Mouse (Mus musculus) heart, embryonic 16.5 days (tissue): Measurements from ENCODE around the gene Kcnh1. TPM values are rescaled to one million over a fixed set of nuclear protein-coding genes. Genes with fewer than 3 reads are reported as not detected.

Source experiments
- ATAC-seq: fragments of 200-750 bp; cut with Nextera tagmentation; replicated peaks from 2 replicates; pipeline ENCODE4 v1.8.0; 2017; ENCODE audit warnings: moderate number of reproducible peaks; ENCODE audit not compliant: insufficient read depth, low FRiP score; ENCODE audit errors: extremely low read depth
- H3K27ac ChIP-seq: fragments of 300-500 bp; sonication (generic); 2 replicates; pipeline ENCODE4 v1.5.1; 2014; ENCODE audit warnings: mild to moderate bottlenecking, low read length, control low read depth, moderate library complexity
- H3K27me3 ChIP-seq: fragments of 300-500 bp; sonication (generic); 2 replicates; pipeline ENCODE4 v1.6.1; 2014; ENCODE audit warnings: low read length, mixed read lengths; ENCODE audit not compliant: control insufficient read depth, insufficient read depth
- H3K36me3 ChIP-seq: fragments of 300-500 bp; sonication (generic); 2 replicates; pipeline ENCODE4 v1.6.1; 2014; ENCODE audit not compliant: control insufficient read depth, insufficient read depth
- H3K4me1 ChIP-seq: fragments of 300-500 bp; sonication (generic); 2 replicates; pipeline ENCODE4 v1.6.1; 2014; ENCODE audit warnings: low read length, mixed read lengths; ENCODE audit not compliant: control insufficient read depth, insufficient read depth
- H3K4me2 ChIP-seq: fragments of 300-500 bp; sonication (generic); 2 replicates; pipeline ENCODE4 v1.6.1; 2014; ENCODE audit warnings: low read depth, mild to moderate bottlenecking, control low read depth, low read length
- H3K4me3 ChIP-seq: fragments of 300-500 bp; sonication (generic); 2 replicates; pipeline ENCODE4 v1.5.1; 2014; ENCODE audit warnings: mild to moderate bottlenecking, control low read depth, low read length
- H3K9ac ChIP-seq: fragments of 300-500 bp; sonication (generic); 2 replicates; pipeline ENCODE4 v1.6.1; 2014; ENCODE audit warnings: low read length, control low read depth
- H3K9me3 ChIP-seq: fragments of 300-500 bp; sonication (generic); replicated peaks from 2 replicates; pipeline ENCODE4 v1.6.1; 2016; ENCODE audit warnings: low read length; ENCODE audit not compliant: control insufficient read depth
- WGBS: fragments of 180-500 bp; shearing (Covaris S2); extraction: QIAGEN DNeasy Blood & Tissue Kit; methylation state at CpG from one replicate; pipeline ENCODE4 v1.1.7; 2014; 5-methylcytosine and 5-hydroxymethylcytosine counted together
- polyA plus RNA-seq: library from polyadenylated mRNA; unstranded; fragments of >200 nt; fragmentation: Nextera tagmentation; extraction: Ambion mirVana; gene quantifications from 2 replicates; pipeline ENCODE4 v1.2.1, GENCODE M21; 2015

Kcnh1 gene
- polyA plus RNA-seq, 1 experiment from 2014 or later, result 0.32 TPM

- Histone ChIP-seq H3K9ac (no peak overlapping the region), H3K36me3 (no peaks in the 10 kb centered on the region), H3K27ac (no peak overlapping the region), H3K9me3 (no peaks in the 10 kb centered on the region), H3K4me3 (no peak overlapping the region), H3K4me2 (no peak overlapping the region), H3K4me1 (no peaks in the 10 kb centered on the region), H3K27me3 (no peaks in the 10 kb centered on the region)
- 81% methylated on average over 14 of the region's 14 CpGs for WGBS
- no peak for ATAC-seq
Measured at GRCm38 (mm10) chr1:192399667-192400490, 209.3 kb downstream of the Kcnh1 start.

GRCm38 (mm10) chr1:192400991-192401390 is 210.4 kb downstream of the Kcnh1 start:
- H3K36me3 ChIP-seq, result no peaks in the 10 kb centered on the region
- no peak overlapping the region for H3K4me3 ChIP-seq
- H3K4me2 ChIP-seq, result no peak overlapping the region
- 30% methylated on average over 4 of the region's 4 CpGs for WGBS
- no peaks in the 10 kb centered on the region for H3K4me1 ChIP-seq
- H3K9ac ChIP-seq, result no peak overlapping the region
- no peak for ATAC-seq
- no peaks in the 10 kb centered on the region for H3K9me3 ChIP-seq
- H3K27me3 ChIP-seq, result no peaks in the 10 kb centered on the region
- H3K27ac ChIP-seq, result no peak overlapping the region

DNA sequence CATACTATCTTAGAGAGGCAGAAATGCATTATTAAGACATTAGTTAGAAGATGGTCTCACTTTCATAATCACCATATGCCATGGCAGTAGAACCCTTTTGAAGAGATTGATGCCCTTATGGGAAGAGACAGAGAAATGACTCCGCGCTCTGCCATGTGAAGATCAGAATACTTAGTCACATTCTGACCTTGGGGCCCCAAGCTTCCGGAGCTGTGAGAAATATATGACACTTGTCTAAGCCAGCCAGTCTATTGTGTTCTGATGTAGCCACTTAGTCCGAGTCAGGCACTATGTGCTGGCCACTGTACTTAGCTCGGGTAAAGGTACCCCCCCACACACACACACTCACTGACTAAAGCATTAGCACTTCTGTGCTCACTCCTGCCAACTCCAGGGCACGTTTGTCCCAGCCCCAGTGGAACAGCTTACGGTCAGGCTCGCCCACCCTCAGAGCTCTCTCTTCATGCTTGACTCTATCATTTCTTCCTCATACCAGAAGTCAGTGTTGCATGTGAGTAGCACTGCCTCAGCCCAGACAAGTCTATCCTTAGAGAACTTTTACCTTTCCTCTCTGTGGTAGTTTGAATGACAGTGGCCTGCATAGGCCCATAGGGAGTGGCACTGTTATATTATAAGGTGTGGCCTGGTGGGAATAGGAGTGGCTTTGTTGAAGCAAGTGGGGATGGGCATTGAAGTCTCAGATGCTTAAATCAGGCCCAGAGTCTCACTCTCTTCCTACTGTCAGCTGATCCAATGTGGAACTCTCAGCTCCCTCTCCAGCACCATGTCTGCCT is 212.5 kb downstream of the Kcnh1 start:
- 77% methylated on average over 8 of the region's 8 CpGs for WGBS

GRCm38 (mm10) chr1:192405136-192405535 is 214.6 kb downstream of the Kcnh1 start:
- H3K4me1 ChIP-seq, result no peaks in the 10 kb centered on the region
- H3K9ac ChIP-seq, result no peak overlapping the region
- H3K27me3 ChIP-seq, result no peaks in the 10 kb centered on the region
- no peak overlapping the region for H3K4me3 ChIP-seq
- 78% methylated on average over 4 of the region's 4 CpGs for WGBS
- no peaks in the 10 kb centered on the region for H3K9me3 ChIP-seq
- H3K4me2 ChIP-seq, result no peak overlapping the region
- no peaks in the 10 kb centered on the region for H3K36me3 ChIP-seq
- ATAC-seq, result no peak
- no peak overlapping the region for H3K27ac ChIP-seq

More for the DNA sequence above, 212.5 kb downstream of the Kcnh1 start:
- H3K36me3 ChIP-seq, result no peaks in the 10 kb centered on the region
- no peak overlapping the region for H3K4me3 ChIP-seq
- ATAC-seq, result 0 out of 2 replicates have a peak, but pooled peaks have one; percentile 10
- no peaks in the 10 kb centered on the region for H3K4me1 ChIP-seq
- H3K27ac ChIP-seq, result no peak overlapping the region
- no peaks in the 10 kb centered on the region for H3K27me3 ChIP-seq
- no peaks in the 10 kb centered on the region for H3K9me3 ChIP-seq
- no peak overlapping the region for H3K9ac ChIP-seq
- H3K4me2 ChIP-seq, result no peak overlapping the region

GRCm38 (mm10) chr1:192406589-192406988 is 216.0 kb downstream of the Kcnh1 start:
- no peak for ATAC-seq
- H3K9ac ChIP-seq, result no peak overlapping the region
- H3K4me1 ChIP-seq, result no peaks in the 10 kb centered on the region
- H3K9me3 ChIP-seq, result no peaks in the 10 kb centered on the region
- no peak overlapping the region for H3K27ac ChIP-seq
- H3K4me2 ChIP-seq, result no peak overlapping the region
- H3K36me3 ChIP-seq, result no peaks in the 10 kb centered on the region
- WGBS, result 79% methylated on average over 5 of the region's 5 CpGs
- H3K27me3 ChIP-seq, result no peaks in the 10 kb centered on the region
- no peak overlapping the region for H3K4me3 ChIP-seq

- Histone ChIP-seq H3K4me1 (no peaks in the 10 kb centered on the region), H3K27me3 (no peaks in the 10 kb centered on the region), H3K4me3 (no peak overlapping the region), H3K9me3 (no peaks in the 10 kb centered on the region), H3K9ac (no peak overlapping the region), H3K36me3 (no peaks in the 10 kb centered on the region), H3K4me2 (no peak overlapping the region), H3K27ac (no peak overlapping the region)
- no peak for ATAC-seq
- WGBS, result 72% methylated on average over 3 of the region's 3 CpGs
Measured at GRCm38 (mm10) chr1:192415813-192416212, 225.2 kb downstream of the Kcnh1 start.

GRCm38 (mm10) chr1:192416241-192416821 is 225.8 kb downstream of the Kcnh1 start:
- Histone ChIP-seq H3K4me2 (no peak overlapping the region), H3K9ac (no peak overlapping the region), H3K9me3 (no peaks in the 10 kb centered on the region), H3K27ac (no peak overlapping the region), H3K36me3 (no peaks in the 10 kb centered on the region), H3K4me3 (no peak overlapping the region), H3K4me1 (no peaks in the 10 kb centered on the region), H3K27me3 (no peaks in the 10 kb centered on the region)
- 74% methylated on average over 9 of the region's 9 CpGs for WGBS
- ATAC-seq, result no peak

DNA sequence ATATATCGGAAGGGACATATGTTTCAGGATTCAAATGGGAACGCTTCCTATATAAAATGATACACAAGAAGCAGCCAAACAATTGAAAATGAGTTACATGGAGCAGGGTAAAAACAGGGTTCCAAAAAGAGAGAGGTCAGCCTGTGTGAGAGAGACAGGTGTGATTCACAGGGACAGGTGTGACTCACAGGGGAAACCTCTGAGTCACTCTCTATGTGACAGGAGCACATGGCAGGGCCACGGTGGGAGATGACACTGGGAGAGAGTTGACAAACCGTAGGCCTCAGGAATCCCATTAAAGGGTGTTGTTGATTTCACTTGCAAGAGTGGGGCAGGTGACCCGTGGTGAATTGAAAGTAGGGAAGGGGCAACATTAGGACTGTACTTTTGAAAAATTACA is 228.6 kb downstream of the Kcnh1 start:
- WGBS, result 75% methylated on average over 5 of the region's 5 CpGs
- H3K4me2 ChIP-seq, result no peak overlapping the region
- H3K36me3 ChIP-seq, result no peaks in the 10 kb centered on the region
- no peaks in the 10 kb centered on the region for H3K27me3 ChIP-seq
- no peak overlapping the region for H3K27ac ChIP-seq
- no peak overlapping the region for H3K4me3 ChIP-seq
- ATAC-seq, result no peak
- H3K4me1 ChIP-seq, result no peaks in the 10 kb centered on the region
- H3K9me3 ChIP-seq, result no peaks in the 10 kb centered on the region
- H3K9ac ChIP-seq, result no peak overlapping the region
